8 mouse cellular contexts compared by ENCODE assay signal in the genomic region with DNA sequence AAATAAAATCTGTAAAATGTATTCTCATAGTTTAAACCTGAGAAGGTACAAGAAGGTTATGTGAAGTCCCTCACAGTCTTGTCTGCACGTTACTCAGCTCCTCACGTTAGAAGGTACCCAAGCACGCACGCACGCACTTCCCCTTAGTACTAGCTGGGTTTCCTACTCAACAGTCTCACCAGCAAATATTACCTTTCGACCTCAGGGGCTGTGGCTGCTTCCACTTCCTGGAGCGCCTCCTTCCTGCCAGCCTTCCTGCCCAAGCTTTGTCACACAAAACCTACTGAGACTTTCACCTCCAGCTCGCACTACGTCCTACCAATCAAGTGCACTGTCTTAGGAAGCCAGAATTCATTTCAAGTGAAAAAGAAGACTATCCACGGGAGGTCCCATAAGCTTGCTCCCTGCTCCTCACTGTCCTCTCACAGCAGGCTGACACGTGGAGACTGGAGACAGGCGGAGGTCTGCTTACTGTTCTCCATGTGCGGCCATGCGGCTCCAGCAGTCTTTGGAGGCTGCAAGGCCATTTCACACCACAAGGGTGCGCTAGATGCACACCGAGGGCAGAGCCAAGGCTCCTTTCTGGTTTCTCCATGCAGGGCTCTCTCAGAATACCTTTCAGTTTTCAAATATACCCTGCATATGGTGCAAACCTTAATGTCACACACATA. TPM values are rescaled to one million over a fixed set of nuclear protein-coding genes. Genes with fewer than 3 reads are reported as not detected.
DNase-seq lines count a peak whose midpoint lies in the region; ATAC-seq and TF ChIP-seq lines count a peak whose summit lies in the region.

No protein-coding gene starts in this region.

- peak; percentile 34 for ATAC-seq in embryonic facial prominence, embryonic 15.5 days (ENCODE audit: insufficient number of reproducible peaks, low FRiP score, low TSS enrichment, low read depth)
- peak; percentile 66; the same call in 1 of the 2 replicates for ATAC-seq in limb, embryonic 13.5 days (ENCODE audit: low FRiP score, low read depth)
- peak; percentile 66 for ATAC-seq in midbrain, postnatal 0 days (ENCODE audit: low FRiP score)

- no peak overlapping the region for H3K27ac ChIP-seq in bone marrow macrophage, adult 2 months (ENCODE audit: insufficient read depth, low read depth, low read length)
- no peak overlapping the region for H3K27ac ChIP-seq in embryonic facial prominence, embryonic 15.5 days (replicated peaks)
- no peak overlapping the region for H3K27ac ChIP-seq in limb, embryonic 13.5 days
- H3K27ac ChIP-seq in midbrain, postnatal 0 days (ENCODE audit: low read depth, low read length): no peak overlapping the region

- H3K4me1 ChIP-seq in bone marrow macrophage, adult 2 months (ENCODE audit: control insufficient read depth, insufficient read depth, low read length): peaks cover 4% of the 10 kb centered on the region
- peaks cover 4% of the 10 kb centered on the region; the same call in 1 of the 2 replicates for H3K4me1 ChIP-seq in embryonic facial prominence, embryonic 15.5 days
- peaks cover 4% of the 10 kb centered on the region; the same call in 1 of the 2 replicates for H3K4me1 ChIP-seq in limb, embryonic 13.5 days
- no peaks in the 10 kb centered on the region for H3K4me1 ChIP-seq in midbrain, postnatal 0 days (ENCODE audit: insufficient read depth, low read length)

- peak overlapping the region; percentile 35 for H3K4me2 ChIP-seq in embryonic facial prominence, embryonic 15.5 days (replicated peaks)
- H3K4me2 ChIP-seq in limb, embryonic 13.5 days (replicated peaks): peak overlapping the region; percentile 41
- no peak overlapping the region for H3K4me2 ChIP-seq in midbrain, postnatal 0 days (ENCODE audit: low read depth, low read length, poor library complexity, severe bottlenecking)

- TF ChIP-seq POLR2A in bone marrow macrophage, adult 2 months (IDR thresholded peaks at IDR 0.05; ENCODE audit: borderline replicate concordance, low read depth, low read length): no peak

- no peaks in the 10 kb centered on the region for H3K36me3 ChIP-seq in embryonic facial prominence, embryonic 15.5 days
- peaks cover 5% of the 10 kb centered on the region for H3K36me3 ChIP-seq in limb, embryonic 13.5 days
- peaks cover 3% of the 10 kb centered on the region; the same call in 1 of the 2 replicates for H3K36me3 ChIP-seq in midbrain, postnatal 0 days (ENCODE audit: insufficient read depth, low read length)

- DNase-seq in A20 (ENCODE audit: low read depth, low spot score): peak; percentile 95
- peak; percentile 70 to 86 for DNase-seq in heart, adult 9 months (ENCODE audit: low spot score in 2 of 2)
- peak; percentile 94 for DNase-seq in kidney, adult 9 months
- peak; percentile 81 for DNase-seq in midbrain, postnatal 0 days (ENCODE audit: low spot score)
- peak; percentile 84 to 92 for DNase-seq in spleen, postnatal 14 days (ENCODE audit: low spot score in 2 of 2)

- 28% methylated on average over 16 of the region's 16 CpGs for WGBS in embryonic facial prominence, embryonic 15.5 days
- 35% methylated on average over 16 of the region's 16 CpGs for WGBS in limb, embryonic 13.5 days
- 35% methylated on average over 16 of the region's 16 CpGs for WGBS in midbrain, postnatal 0 days

- no peaks in the 10 kb centered on the region for H3K9me3 ChIP-seq in embryonic facial prominence, embryonic 15.5 days (replicated peaks)
- H3K9me3 ChIP-seq in limb, embryonic 13.5 days: no peaks in the 10 kb centered on the region
- no peaks in the 10 kb centered on the region for H3K9me3 ChIP-seq in midbrain, postnatal 0 days (ENCODE audit: low read length)

- no peak overlapping the region for H3K9ac ChIP-seq in embryonic facial prominence, embryonic 15.5 days
- 0 out of 2 replicates have a peak overlapping the region, but pooled peaks have one; percentile 8 for H3K9ac ChIP-seq in limb, embryonic 13.5 days
- no peak overlapping the region for H3K9ac ChIP-seq in midbrain, postnatal 0 days (replicated peaks; ENCODE audit: low read length, poor library complexity, severe bottlenecking)

- H3K27me3 ChIP-seq in embryonic facial prominence, embryonic 15.5 days: no peaks in the 10 kb centered on the region
- H3K27me3 ChIP-seq in limb, embryonic 13.5 days: no peaks in the 10 kb centered on the region
- no peaks in the 10 kb centered on the region for H3K27me3 ChIP-seq in midbrain, postnatal 0 days (ENCODE audit: insufficient read depth, low read length)

- TF ChIP-seq CTCF in bone marrow macrophage, adult 2 months (IDR thresholded peaks at IDR 0.05; ENCODE audit: low read depth, low read length): peak; percentile 94
- peak; percentile 97 for TF ChIP-seq CTCF in midbrain, postnatal 0 days (IDR thresholded peaks at IDR 0.05)

- H3K4me3 ChIP-seq in bone marrow macrophage, adult 2 months (ENCODE audit: insufficient read depth, low read length): peak overlapping the region; percentile 45
- H3K4me3 ChIP-seq in embryonic facial prominence, embryonic 15.5 days (replicated peaks): 0 out of 2 replicates have a peak overlapping the region, but pooled peaks have one; percentile 6
- H3K4me3 ChIP-seq in limb, embryonic 13.5 days: 0 out of 2 replicates have a peak overlapping the region, but pooled peaks have one; percentile 4
- no peak overlapping the region for H3K4me3 ChIP-seq in midbrain, postnatal 0 days (ENCODE audit: low read depth, low read length)

RNA-seq across cellular contexts. Expression of gene Gne, which starts 18.5 kb away (rescaled TPM):
- polyA plus RNA-seq in bone marrow macrophage, adult 2 months (2012; ENCODE audit: insufficient read depth, insufficient read length, missing spikeins): 6.6 and 11.5 TPM in 2 replicates
- 25.5 and 26.1 TPM in 2 replicates for polyA plus RNA-seq in embryonic facial prominence, embryonic 15.5 days (2015; fragmentation: Nextera tagmentation; extraction: Ambion mirVana)
- 22.9 and 24.8 TPM in 2 replicates for polyA plus RNA-seq in limb, embryonic 13.5 days (2015; fragmentation: Nextera tagmentation; extraction: Ambion mirVana)
- total RNA-seq in midbrain, postnatal 0 days (2014; rRNA removed): 37.6 and 42.4 TPM in 2 replicates
- 26.8 and 27.7 TPM in 2 replicates for polyA plus RNA-seq in midbrain, postnatal 0 days (2015; fragmentation: Nextera tagmentation; extraction: Ambion mirVana)
